Mouse (Mus musculus) heart, adult 8-10 months (tissue): ENCODE measurements around the gene Meis1. TPM values are rescaled to one million over a fixed set of nuclear protein-coding genes. Genes with fewer than 3 reads are reported as not detected.
A peak's percentile ranks its signal among the peaks of the same experiment; 100 is the strongest.

Experiments
- DNase-seq: peaks from one replicate; pipeline ENCODE4 v3.0.0; 2022; ENCODE audit warnings: low spot score
- total RNA-seq, 4 experiments: library from RNA; stranded (reverse); gene quantifications; 2 replicates each; pipeline ENCODE4 v1.2.4; 2022

Gene Meis1
- total RNA-seq, 4 experiments from 2014 or later: 27.9 to 32.8 (median 30.9) TPM

DNA sequence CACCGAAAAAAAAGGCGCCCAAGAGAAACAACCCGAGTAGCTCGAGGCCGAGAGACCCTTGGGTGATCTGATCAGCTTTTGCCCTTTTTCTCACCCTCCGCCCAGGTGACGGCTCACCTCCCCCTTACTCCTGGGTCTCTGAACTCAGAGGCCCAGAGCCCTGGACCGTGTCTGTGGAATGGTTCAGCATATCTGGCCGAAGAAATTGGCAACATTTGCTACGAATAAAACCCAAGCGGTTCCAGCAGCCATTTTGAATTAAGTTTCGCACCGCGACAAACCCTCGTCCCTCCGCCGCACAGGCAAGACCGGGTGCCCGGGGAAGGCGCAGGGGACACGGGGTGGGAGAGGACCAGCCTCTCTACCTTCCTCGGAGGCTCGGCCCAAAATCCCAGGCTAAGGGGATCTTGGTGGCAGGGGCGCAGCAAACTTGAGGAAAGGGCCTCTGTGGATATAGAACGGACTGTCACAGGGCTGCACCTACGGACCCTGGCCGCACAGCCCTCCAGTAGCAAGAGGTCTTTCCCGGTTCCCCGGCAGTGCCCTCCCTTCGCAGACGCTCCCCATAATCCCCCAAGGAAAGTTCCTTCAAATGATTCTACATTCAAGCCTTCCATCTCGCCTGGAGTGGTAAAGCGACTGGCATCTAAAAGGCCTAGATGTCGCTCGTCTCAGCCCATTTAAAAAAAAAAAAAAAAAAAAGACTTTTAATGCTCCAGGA, 4.2 kb downstream of the Meis1 start:
- DNase-seq: no peak

GRCm38 (mm10) chr11:19014113-19014440, 4.7 kb downstream of the Meis1 start:
- no peak for DNase-seq

DNA sequence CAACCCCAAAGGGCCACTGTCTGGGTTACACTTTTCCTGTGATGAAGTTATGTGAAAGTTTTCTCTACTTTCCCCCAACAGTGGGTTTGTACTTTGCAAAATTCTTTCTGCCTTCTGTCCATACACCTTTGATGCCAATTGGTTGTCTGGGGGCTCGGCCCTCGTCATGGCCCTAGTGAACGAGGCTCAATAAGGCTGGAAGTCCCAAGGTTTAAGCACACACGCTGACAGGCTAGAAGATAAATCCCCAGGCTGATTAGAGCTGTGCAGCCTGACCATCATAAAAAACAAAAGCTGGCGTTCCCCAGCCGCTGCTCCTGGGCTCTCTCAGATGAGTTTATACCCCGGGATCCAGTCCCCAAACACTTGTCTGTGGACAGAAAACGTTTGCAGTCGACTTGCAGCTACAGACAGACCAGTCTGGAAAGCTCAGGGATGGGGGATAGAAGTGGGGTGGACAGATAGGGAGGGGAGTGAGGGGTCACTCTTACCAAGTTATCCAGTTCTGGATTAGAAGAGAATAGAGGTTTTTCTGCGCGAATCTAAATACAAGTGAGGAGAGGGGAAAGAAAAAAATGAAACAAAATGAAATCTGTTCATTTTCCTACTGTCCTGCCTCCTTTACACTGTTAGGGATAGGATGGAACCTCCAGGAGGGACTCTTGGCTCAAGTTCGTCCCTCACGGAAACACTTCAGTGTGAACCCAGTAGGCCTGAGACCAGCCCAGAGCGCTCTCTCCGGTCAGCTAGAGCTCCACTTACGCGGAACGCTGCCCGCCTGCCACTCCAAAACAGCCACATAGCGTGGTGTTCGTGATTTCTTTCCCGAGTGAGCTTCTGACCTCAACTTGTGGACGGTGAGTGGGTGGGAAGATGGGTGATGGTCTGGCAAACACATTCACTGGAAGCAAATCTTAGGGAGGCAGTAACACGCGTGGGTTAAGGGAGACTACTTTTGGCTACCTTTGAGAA, 5.4 kb downstream of the Meis1 start:
- peak; percentile 44 for DNase-seq

DNA sequence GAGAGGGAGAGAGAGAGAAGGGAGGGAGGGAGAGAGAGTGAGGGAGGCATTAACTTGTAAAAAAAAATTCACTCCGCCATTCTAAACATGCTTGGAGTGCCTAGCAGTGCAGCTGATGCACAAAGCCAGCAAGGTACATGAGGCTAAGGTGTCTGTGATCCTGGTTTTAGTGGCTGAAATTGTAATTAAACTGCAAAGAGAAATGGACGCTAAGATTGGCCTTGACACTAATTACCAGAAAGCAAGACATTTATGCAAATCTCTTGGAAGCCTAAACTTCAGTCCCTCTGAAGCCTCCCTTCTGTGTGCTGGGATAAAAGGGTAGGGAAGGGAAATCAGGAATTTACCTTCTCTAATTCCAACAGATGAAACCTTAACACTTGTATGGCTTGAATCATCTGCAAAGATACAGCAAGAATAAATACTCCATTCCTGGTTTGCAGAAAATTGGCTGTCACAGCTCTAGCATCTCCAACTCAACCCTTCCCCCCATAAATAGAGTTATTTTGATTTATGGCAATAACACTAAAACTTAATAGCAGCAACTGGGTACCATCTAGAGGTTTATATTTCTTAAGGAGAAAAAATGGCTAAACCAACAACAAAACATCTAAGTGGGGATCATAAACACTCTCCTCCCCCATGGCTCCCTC, 6.2 kb downstream of the Meis1 start:
- no peak for DNase-seq

DNA sequence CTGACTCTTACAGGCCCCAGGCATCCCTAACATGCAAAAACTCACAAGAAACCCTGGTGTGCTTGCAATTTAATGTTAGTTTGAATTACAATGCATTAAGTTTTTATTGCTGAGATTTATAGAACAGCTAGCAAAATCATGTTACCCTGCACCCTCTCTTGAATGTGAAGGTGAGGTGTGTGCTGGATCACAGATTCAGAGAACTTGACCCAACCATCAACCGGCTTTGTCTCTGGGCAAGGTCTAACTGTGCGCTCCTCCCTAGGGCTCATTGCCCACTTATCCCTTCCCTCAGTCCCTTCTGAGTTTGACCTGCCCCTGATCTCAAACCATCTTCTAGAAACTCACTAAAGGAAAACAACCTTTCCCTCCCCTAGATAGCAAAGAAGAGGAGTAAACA, 6.8 kb downstream of the Meis1 start:
- DNase-seq: no peak

DNA sequence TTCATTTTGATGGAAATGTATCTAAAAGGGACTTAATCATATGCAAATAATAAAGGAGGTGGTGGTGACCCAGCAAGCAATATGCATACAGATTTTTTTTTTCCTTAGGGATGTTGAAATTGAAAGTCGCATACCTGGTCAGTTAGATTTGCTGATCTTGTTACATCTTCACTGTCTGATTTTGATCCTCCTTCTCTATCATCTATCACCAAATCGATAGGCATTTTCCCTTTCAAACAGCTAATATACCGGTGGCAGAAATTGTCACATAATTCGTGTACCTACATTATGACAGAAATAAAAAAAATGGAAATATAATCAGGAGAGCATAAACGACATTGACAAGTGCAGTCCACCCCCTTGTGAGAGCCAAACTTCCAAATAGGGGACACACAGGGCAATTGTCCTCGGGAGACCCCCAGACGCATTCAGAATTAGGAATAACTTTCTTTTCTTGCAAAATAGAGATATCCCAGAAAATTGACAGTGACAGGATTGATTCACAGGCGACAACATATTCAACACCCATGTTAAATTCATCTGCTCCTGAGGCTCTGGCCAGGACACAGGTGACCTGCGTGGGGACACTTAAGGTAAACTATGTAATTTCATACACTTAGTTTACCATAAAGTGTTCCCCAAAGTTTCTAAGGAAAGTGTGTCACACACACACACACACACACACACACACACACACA, 7.5 kb downstream of the Meis1 start:
- no peak for DNase-seq

DNA sequence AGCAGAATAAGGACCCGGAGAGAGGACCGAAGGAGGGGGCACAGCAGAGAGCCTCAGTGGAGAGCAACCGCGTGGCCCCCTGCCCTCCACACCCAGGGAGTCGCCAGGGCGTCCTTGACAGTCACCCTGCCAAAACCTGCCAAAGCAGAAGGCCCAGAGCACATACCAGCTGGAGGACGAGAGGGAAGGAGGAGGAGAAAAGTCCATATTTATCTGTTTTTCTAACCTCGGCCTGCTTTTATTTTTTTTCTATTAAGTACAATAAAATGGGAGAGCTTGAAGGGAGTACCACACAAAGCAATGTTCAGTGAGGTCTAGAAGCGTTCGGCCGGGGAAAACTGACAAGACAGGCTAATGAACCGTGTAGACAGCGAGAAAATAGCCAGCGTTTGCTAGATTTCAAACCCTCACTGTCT, 8.4 kb downstream of the Meis1 start:
- DNase-seq: peak; percentile 35

GRCm38 (mm10) chr11:19009536-19010395, 9.0 kb downstream of the Meis1 start:
- DNase-seq: peak; percentile 33

- DNase-seq: no peak
These were observed 10.0 kb downstream of the Meis1 start for GRCm38 (mm10) chr11:19008610-19009384.

GRCm38 (mm10) chr11:19007541-19008424, 11.0 kb downstream of the Meis1 start:
- peak; percentile 45 for DNase-seq

DNA sequence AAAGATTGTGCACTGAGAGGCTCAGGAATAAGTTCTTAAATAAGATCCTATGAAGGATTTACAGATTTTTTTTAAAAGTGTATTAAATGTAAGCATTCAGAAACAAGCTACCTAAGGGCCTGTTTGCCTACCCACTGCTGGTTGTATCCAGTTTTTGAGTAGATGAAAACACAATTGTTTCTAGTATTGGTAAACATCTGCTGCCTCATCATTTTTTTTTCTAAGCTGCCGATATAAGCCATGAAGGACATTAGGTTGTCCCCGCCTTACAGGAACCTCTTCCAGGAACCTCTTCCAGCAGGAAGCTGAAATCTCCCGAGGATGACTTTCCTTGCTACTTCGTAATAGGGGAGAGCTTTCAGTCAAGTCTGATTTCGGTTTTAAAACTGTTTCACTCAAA, 11.7 kb downstream of the Meis1 start:
- peak; percentile 31 for DNase-seq

DNA sequence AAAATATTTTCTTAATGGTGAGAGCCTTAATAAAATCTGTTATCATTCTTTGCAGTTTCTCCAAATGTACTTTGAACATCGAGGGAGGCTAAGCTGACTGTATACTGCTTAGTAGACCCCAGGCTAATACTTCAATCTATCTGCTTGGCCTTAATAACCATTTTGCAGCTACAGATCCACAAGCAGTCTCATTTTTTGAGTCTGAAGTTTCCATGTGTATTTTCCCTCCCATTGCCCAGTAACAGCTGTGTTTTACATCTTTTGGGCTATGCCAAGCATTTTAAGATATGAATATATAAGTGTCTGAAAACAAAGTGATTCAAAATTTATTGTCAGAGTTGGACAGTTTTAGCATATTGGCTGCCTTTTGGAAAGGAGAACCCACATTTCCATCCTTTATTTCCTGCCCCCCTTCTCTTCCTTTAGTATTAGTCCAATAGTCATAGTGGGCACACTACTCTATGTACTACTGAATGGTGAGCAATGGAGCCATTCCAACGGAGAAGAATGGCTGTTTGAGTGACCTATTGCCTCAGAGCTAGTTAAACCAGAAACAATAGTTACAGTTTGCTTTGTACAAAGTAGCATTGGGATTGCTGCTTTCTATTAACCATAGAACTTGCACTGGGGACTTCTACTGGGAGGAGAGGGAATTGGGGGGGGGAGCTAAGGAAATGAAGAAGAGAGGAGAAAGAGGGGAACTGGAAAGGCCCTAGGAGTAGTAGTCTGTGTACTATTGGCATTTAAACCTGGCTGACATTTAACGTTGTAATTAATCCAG, 12.7 kb downstream of the Meis1 start:
- no peak for DNase-seq

DNA sequence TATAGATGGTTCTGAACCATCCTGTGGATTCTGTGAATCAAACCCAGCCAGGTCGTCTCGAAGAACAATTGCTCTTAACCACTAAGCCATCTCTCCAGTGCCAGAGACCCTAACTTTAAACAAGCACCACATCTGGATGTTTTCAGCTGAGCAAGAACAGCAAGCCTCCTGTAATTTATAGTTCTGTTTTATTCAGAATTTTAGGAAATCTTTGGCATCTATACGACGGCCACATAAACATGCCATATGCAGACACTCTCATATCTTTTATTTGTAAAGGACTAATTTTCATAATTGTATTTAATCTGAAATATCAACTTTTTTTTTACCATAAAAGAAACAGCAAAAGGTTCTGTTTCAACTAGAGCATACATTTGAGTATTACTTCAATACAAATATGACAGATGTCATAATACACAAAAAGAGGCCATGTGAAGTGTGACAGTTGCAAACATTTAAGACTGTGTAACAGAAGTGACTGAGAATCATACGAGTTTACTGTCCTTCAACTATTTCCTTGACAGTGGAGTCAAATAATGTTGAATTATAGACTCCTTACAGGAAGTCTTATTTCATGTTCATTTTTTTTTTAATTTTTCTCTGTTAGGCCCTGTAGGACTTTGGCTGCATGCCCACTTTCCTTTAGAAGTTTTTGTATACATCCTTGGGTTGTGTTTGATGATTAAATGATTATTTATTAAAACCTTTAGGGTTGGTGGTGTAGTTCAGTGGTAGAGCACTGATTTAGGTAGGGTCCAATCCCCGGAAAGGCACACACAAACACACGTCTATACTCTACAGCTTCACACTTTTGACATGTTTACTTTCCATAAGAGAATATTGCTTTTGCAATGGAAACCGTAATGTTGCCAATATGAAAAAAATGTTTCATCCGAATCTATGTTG, 13.5 kb downstream of the Meis1 start:
- DNase-seq: no peak

DNA sequence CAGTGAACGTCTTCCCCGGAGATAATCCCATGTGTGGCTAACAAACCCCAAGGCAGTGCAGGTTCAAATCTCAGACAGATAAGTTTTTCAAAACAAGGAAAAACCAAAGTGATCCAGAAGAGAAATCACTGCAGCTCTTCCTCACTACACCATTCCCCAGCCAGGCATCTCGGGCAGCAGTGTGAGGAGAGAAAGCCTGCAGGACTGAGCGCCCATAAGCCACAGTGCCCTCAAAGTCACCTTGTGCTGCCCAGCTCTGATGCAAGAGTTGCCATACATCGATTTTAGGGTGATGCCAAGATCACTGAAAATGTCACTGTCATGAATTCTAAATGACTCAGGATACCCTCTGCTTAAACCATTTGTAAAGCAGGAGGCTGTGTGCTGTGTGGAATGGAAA, 15.7 kb downstream of the Meis1 start:
- DNase-seq: no peak

GRCm38 (mm10) chr11:18996767-18997166, 22.0 kb downstream of the Meis1 start:
- DNase-seq: no peak

- no peak for DNase-seq
These were observed 22.5 kb downstream of the Meis1 start for GRCm38 (mm10) chr11:18996289-18996688.

DNA sequence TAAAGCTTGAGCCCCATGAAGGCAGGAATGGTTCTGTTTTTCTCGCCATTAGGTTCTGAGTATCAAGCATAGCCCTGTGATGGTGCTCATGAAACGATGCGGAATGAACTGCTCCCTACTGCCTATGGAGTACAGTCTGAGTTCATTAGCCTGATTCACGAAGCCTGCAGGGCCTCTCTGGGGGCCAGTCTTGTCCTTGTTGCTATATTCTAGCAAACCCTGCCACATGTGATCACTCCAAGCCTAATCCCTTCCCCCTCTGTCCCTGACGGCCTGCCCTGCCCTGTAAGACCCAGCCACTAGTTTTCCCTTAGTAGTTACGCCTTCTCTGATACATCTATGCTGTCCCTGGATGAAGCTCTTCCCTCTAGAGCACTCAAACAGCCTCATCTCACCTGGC, 26.0 kb downstream of the Meis1 start:
- no peak for DNase-seq
